Mouse (Mus musculus) left cerebral cortex, adult 2 months (tissue): Measurements from ENCODE around the gene Zfhx3. TPM values are rescaled to one million over a fixed set of nuclear protein-coding genes. Genes with fewer than 3 reads are reported as not detected.

ENCODE experiments used
- DNase-seq, 2 experiments: peaks; one replicate each; pipeline ENCODE4 v3.0.0; 2021 to 2022; ENCODE audit warnings: low spot score in 2 of 2, mixed read lengths in 1 of 2; ENCODE audit errors: extremely low spot score in 1 of 2
- H3K27ac ChIP-seq: fragments of 200-600 bp; 2 replicates; pipeline ENCODE4 v1.8.1; 2022
- H3K4me3 ChIP-seq: fragments of 200-600 bp; 2 replicates; pipeline ENCODE4 v1.8.1; 2022
- CTCF ChIP-seq: fragments of 200-600 bp; IDR thresholded peaks from 2 replicates; pipeline ENCODE4 v1.8.1; 2022; ENCODE audit warnings: antibody characterized with exemption, mild to moderate bottlenecking, moderate library complexity
- intact Hi-C: fragments of 180-260 bp; cut with DNase I; formaldehyde crosslinking; loops from one replicate; pipeline ENCODE4 v1.15.1; 2025
- total RNA-seq, 2 experiments: library from RNA; stranded (reverse); gene quantifications; 2 replicates each; pipeline ENCODE4 v1.2.3; 2021

Zfhx3 gene
- total RNA-seq, 2 experiments from 2014 or later = 5.0 to 5.1 TPM

DNA sequence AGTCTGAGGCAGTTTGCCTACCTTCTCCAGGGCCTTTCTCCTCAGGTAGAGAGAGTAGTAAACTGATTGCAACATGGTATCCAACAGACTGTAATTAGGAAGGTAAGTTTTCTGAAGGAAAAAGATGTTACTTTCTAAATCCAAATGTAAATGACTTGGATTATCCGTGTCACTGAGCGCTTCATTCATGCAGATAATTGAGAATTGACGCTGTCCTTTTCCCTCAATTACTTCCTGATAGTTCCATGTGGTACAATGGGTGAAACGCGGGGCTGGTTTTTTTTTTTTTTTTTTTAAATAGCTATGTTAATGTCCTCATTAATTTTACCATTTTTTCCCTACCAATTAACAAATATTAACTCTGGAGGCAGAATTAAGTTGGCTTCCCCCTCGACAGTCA is 896.3 kb downstream of the Zfhx3 start:
- no peak for DNase-seq
- no peak overlapping the region for H3K27ac ChIP-seq
- intact Hi-C loops = no loop called here
- no peak overlapping the region for H3K4me3 ChIP-seq
- TF ChIP-seq CTCF = no peak

GRCm38 (mm10) chr8:108842307-108842706 is 899.9 kb downstream of the Zfhx3 start:
- intact Hi-C loops = no loop called here

DNA sequence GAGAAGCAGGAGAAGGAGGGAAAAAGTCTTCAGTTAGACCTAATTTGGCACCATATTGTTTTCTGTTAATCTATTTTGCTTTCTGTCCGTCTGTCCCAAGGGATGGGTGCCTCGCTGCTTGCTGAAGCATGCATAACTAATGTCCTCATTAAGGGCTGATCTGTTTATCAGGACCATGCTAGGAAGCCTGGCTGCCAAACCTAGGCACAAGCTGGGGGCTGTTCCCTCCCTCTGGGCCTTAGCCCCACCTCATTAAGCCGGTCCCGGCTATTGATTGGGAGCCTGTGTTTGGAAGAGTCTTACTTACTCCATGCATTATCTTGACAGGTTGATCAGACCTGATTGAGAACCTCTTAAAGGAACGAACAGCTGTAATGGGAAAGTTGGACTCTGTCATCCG is 903.7 kb downstream of the Zfhx3 start:
- H3K27ac ChIP-seq = no peak overlapping the region
- no peak for TF ChIP-seq CTCF
- H3K4me3 ChIP-seq = no peak overlapping the region
- intact Hi-C loops = no loop called here
- no peak for DNase-seq

More at GRCm38 (mm10) chr8:108842307-108842706, 899.9 kb downstream of the Zfhx3 start:
- no peak for DNase-seq
- H3K4me3 ChIP-seq = no peak overlapping the region
- no peak overlapping the region for H3K27ac ChIP-seq
- TF ChIP-seq CTCF = no peak

DNA sequence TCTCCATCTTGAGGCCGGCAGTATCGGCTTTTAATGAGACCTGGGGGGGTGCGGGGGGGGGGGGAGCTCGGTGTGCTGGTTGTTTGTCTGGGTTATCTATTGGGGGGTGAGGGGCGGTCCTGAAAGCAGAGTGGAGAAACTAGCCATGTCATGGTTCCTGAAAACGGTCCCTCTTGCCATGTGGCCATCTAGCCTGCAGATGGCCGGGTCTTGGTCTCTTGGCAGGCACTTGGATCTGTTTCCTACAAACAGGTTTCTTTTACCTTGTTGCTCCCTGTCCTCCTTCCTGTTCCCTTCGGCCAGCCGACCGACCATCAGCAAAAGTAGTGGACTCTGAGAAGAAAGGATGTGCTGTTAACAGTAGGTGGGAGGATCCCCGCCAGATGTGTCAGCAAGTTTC is 904.4 kb downstream of the Zfhx3 start:
- no peak for DNase-seq
- no peak overlapping the region for H3K27ac ChIP-seq
- no peak for TF ChIP-seq CTCF
- intact Hi-C loops = no loop called here
- no peak overlapping the region for H3K4me3 ChIP-seq

- no peak for TF ChIP-seq CTCF
- Histone ChIP-seq H3K27ac (no peak overlapping the region), H3K4me3 (no peak overlapping the region)
- intact Hi-C loops = no loop called here
- DNase-seq = no peak
These were observed 904.9 kb downstream of the Zfhx3 start for GRCm38 (mm10) chr8:108847356-108847755.

DNA sequence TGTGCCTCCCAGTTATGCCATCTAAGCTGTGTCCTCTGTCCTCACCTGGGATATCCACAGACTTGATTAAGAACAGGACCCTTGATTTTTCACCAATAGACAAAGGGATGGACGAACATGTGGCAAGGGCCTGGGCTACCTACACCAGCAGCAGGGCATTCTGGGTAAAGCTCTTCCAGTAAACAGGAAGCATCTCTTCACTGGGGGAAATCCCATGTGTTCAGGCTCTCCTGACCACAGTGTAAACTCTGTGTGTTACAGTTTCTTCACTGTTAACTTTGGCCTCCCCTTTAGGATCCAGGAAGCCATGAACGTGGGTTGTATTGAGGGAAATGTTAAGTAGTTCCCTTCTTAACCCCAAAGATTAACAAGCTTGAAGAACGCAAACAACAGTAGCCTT is 906.0 kb downstream of the Zfhx3 start:
- DNase-seq = no peak
- TF ChIP-seq CTCF = no peak
- no peak overlapping the region for H3K4me3 ChIP-seq
- no peak overlapping the region for H3K27ac ChIP-seq
- intact Hi-C loops = no loop called here

DNA sequence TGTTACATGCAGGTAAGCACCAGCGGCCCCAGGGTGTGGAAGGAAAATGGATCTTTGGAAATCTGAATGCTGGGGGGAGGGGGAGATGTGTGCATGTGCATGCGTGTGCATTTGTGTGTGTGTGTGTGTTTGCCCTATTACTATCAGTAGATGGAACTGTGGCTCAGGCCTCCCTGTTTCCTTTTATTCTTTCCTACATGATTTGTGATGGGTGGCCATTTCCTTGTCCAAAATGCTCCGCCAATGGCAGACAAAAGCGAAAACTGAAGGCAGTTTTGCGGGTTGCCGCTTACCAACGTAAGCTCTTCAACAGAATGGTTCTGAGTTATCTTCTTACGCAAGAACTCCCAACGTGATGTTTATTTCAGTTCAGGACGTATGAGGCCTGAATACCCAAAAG is 910.6 kb downstream of the Zfhx3 start:
- no peak for TF ChIP-seq CTCF
- no peak overlapping the region for H3K27ac ChIP-seq

GRCm38 (mm10) chr8:108854444-108855102 is 912.1 kb downstream of the Zfhx3 start:
- intact Hi-C loops = no loop called here
- no peak for DNase-seq
- Histone ChIP-seq H3K27ac (no peak overlapping the region), H3K4me3 (no peak overlapping the region)
- TF ChIP-seq CTCF = no peak

More for the DNA sequence above, 910.6 kb downstream of the Zfhx3 start:
- intact Hi-C loops = no loop called here
- DNase-seq = no peak
- H3K4me3 ChIP-seq = no peak overlapping the region

- no peak overlapping the region for H3K27ac ChIP-seq
These were observed 916.6 kb downstream of the Zfhx3 start for GRCm38 (mm10) chr8:108859001-108859400.

DNA sequence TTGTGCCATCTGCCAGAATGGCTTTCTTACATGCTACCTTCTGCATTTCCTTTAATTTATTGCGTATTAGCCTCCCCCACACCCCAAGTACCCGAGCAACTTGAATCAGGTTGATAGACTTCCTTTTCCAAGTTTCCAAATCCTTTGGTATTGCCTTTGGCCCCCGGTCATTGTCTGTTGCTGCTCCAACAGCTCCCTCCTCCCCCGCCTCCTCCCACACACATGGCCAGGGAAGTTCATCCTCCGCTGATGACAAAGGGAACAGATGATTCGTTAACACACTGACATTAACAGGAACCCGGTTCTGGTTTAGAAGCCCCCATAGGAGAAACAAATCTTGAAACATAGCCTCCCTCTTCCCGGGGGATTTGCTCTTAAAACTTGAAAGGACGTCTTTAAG is 917.5 kb downstream of the Zfhx3 start:
- no peak for DNase-seq
- no peak overlapping the region for H3K27ac ChIP-seq
- H3K4me3 ChIP-seq = no peak overlapping the region
- TF ChIP-seq CTCF = no peak
- intact Hi-C loops = no loop called here

More at GRCm38 (mm10) chr8:108859001-108859400, 916.6 kb downstream of the Zfhx3 start:
- intact Hi-C loops = no loop called here
- TF ChIP-seq CTCF = no peak
- H3K4me3 ChIP-seq = no peak overlapping the region
- no peak for DNase-seq

- H3K27ac ChIP-seq = no peak overlapping the region
- H3K4me3 ChIP-seq = no peak overlapping the region
- DNase-seq = no peak
- intact Hi-C loops = no loop called here
- TF ChIP-seq CTCF = no peak
These were observed 921.0 kb downstream of the Zfhx3 start for GRCm38 (mm10) chr8:108863440-108863839.

- Histone ChIP-seq H3K27ac (no peak overlapping the region), H3K4me3 (no peak overlapping the region)
- DNase-seq = no peak
- intact Hi-C loops = no loop called here
- TF ChIP-seq CTCF = no peak
These were observed 924.0 kb downstream of the Zfhx3 start for GRCm38 (mm10) chr8:108866430-108866829.
